Mouse (Mus musculus): ENCODE measurements at regions not wholly inside any gene's neighbourhood (a gene's known extent, or its start where the extent isn't known, plus 50 kb on each side); places are given as distances from the start of the nearest gene placed in this dataset.
"Not testable (repeated sequence)": the region's sequence is repeated elsewhere in the genome, so short reads cannot be mapped to it uniquely, and the experiment has no call there.

- not testable (repeated sequence) for DNase-seq
Measured at GRCm38 (mm10) chrX:40707176-40707575, 693.5 kb upstream of the Gria3 start.

GRCm38 (mm10) chrX:40708631-40709030 lies 692.0 kb upstream of the Gria3 start:
- DNase-seq: no peak

- peak; percentile 19 to 20 for DNase-seq
Measured at GRCm38 (mm10) chrX:40740701-40741344, 659.8 kb upstream of the Gria3 start.

Measured in layer of hippocampus, postnatal 36 days (tissue).